Mouse (Mus musculus): ENCODE measurements at regions not wholly inside any gene's neighbourhood (a gene's known extent, or its start where the extent isn't known, plus 50 kb on each side); places are given as distances from the start of the nearest gene placed in this dataset.
"Not testable (repeated sequence)": the region's sequence is repeated elsewhere in the genome, so short reads cannot be mapped to it uniquely, and the experiment has no call there.

DNA sequence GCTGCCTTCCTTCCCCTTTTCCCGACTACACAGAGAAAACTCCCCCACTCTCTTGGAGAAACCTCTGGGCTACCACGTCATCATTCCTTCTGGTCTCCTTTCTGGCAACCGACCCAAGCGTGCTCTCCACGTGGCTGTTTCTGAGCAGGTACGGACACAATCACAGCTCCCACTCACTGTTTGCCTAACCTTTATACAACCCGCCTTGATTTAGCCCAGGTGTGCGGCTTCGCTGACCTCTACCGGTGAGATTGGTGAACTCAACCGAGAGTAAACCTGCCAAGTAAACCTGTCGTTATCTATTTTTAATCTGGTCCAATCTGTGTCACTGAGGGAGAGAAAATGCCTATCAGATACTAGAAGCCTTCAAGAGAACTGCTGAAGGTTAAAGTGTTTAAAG, 142.7 kb upstream of the Gnai1 start:
- DNase-seq, result no peak

DNA sequence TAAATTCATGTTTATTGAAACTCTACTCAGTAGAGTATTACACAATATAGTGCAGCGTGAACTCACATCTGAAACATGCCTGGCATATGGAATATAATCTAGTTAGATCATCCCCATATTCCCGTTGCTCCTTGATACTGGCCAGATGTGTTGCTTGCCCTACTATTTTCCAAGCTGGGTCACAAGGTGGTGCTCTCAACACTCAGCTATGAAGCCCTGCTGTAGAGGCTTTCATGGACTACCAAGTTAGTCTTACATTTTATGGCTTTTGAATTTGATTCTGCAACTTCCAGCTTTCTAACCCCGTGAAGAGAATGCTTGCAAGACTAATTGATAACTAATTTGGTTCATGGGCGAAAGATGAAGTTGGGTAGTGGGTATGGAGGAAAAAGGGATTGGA, 134.2 kb upstream of the Gnai1 start:
- DNase-seq, result no peak

DNA sequence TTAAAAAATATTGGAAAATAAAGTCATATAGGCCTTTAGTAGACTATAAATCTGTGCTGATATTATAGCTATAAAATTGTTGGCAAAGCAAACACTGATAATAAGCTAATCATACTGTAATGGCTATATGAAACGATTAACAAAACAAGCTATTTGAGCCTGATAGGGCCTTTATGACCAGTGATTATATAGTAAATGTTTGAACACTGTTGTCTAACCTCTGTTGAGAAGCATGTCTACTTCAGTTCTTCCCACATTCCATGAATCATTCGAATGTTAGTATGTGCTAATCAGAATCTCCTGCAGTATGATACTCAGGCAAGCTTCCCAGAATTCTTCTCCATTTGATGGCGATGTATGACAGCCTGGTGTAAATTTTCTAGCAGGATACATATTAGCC, 129.6 kb upstream of the Gnai1 start:
- no peak for DNase-seq

DNA sequence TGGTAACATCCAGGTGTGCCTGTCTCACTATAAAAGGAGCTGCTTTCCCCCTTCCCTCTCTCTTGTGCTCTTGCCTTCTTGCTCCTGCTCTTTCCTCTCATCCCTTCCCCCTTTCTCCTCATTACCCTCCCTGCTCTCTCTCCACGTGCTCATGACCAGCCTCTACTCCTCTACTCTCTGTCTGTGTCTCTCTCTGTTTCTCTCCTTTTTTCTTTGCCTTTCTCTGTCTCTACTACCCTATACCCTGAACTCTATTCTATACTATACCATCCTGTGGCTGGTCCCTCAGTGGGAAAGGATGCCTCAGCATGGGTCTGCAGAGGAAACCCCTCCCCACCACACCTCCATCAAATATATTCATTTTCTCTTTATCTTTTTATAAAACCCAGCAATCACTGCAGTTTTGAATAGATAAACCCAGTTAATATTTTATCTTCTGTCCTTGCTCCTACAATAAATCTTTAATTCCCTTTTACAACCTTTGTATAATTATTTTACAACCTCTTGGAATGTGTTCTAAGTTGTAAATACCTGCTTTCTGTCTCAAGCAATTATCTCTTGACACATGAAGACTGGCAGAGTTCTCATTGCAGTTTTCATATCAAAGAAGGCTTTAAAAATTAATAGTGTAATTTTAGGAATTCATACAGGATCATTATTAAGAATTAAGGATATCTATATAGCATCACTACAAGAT, 127.1 kb upstream of the Gnai1 start:
- no peak for DNase-seq

DNA sequence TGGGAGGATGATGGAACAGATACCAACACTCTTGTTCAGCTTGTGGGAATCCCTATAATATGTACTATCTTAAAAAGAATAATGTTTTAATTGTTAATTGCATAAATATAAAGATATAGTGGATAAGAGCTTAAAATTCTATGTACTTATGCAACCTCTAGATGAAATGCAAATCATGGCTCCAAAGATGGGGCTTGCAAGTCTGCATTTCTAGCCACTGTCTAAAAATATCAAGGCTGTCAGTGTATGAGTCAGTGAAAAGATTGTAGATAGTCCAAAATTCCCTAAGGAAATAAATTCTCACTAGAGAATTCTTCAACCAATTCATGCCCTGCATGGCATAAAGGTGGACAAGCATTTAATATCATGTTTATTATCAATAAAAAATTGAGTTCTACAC, 124.2 kb upstream of the Gnai1 start:
- no peak for DNase-seq

DNA sequence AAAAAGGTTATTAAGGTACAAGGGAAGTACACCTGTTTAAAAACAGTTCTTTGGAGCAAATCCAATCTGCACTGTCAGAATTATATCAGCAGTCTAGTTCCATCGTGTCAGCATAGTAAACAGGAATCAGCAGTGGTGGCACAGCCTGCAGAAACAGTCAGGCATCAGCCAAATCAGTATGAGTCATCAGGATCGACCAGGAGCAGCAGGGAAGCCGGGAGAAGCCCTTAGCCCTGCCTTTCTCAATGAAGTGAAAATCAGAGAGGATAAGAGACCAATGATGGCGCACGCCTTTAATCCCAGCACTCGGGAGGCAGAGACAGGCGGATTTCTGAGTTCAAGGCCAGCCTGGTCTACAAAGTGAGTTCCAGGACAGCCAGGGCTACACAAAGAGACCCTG, 118.3 kb upstream of the Gnai1 start:
- no peak for DNase-seq

DNA sequence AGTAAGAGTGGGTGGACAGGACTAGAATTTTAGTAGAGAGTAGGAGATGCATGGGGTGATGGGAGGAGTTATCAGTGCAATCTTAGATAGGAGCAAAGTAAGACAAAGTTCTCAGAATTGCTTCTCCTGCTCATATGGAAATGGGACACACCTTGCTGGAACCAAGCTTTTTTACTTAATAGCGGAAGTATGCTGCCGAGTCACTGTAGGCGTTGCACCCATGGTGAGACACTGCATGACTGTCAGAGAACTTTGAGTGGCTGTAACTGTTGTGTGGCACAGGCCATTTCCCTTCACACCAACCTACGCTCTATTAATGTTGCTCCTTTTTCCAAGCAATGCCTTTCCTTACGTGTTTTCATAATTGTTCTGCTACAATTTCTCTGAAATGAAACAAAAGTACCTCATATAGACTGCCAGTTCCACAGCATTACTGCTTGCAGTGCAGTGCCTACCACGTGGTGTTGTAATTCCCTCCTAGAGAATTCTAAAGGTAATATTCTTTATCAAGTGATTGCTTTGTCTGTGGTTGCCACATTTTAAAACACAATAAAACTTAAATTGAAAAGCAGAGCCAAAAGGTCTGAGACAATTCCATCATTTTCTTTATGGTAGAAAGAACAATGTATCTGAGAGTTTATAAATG, 117.3 kb upstream of the Gnai1 start:
- DNase-seq, result no peak

DNA sequence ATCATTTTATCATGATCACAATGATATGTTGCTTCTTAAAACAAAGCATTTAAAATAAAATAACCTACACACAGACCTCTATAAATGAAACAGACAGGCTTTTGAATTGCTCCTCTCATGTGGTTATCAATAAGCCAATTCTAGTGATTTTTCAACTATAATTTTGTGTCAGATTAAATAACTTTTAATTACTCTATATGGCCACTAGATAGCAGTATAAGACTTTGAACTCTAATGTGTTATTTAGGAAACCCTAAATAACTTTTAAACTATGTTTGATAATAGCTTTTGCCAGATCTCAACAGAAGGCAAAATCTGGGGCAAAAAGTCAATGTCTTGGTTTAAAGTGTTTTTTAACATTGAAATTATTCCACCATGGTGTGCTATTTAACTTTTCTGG, 112.0 kb upstream of the Gnai1 start:
- DNase-seq, result no peak

DNA sequence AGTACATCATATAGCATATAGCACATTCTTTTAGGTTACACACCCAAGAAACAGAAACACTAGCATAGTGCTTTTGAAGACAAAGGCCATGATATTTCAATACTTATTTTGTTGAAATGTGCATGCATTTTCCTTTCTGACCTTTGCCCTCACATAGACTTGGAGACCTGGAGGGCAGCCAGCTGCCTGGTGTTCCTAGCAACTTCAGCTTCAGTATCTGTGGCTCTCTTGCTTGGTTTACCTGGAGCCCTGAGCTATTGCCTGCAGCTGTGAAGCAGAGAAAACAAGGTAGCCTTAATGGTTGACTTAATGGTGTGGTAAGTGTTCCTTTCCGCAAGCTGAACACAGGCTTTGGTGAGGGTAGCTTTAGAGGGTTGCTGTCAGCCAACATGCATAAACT, 97.6 kb upstream of the Gnai1 start:
- no peak for DNase-seq

DNA sequence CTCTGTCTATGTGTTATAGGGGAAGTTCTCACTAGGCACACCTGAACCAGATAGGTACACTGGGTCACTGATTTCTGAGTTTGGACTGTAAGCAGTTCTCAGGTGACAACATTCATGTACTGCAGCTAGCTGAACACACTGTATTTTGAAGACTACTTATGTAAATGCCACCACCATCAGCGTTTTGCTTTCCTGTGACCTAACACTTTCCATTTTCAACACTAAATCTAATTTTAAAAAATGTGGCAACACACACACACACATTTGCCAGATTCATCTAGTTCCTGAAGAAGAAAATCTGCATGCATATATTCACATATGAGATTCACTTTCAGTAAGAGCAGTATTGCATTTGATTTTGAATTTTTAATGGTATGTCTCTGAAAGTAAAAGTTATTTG, 96.0 kb upstream of the Gnai1 start:
- no peak for DNase-seq

DNA sequence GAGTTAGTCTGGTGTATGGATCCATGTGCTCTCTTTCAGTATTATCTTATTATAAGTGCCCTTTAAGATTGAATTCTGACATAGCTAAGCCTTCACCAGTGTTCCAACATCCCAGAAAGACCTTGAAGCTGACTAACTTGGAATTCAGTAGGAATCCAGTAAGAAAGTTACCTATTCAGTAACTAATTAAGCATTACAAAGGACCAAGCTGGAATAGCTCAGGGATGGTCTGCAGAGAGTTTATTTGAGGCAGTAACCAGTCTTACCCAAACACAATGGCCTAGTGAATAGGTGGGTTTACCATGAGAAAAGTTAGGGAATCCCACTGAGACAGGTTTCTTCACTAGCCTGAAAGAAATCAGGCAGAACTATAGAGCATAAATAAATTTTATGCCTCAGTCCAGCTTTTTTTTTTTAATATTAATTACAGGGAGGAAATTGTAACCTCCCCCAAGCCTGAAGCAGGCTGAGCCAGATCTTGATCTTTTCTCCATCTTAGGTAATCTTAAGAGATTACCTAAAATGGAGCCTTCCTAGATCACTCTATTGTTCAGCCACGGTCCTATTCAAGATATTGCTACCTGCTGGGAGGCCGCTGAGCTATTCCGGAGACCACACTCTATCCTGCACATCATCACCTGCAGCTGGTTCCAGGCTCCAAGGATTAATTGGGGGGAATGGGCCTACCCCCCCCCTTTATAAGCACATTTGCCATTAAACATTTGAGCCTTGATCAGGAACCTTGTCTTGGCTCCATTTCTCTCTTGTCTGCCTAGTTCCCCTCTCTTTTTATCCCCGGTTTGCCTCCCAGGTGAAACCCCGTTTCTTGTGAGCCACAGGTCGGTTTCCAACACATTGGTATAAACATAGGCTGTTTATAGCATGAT, 93.0 kb upstream of the Gnai1 start:
- DNase-seq, result not testable (repeated sequence)

DNA sequence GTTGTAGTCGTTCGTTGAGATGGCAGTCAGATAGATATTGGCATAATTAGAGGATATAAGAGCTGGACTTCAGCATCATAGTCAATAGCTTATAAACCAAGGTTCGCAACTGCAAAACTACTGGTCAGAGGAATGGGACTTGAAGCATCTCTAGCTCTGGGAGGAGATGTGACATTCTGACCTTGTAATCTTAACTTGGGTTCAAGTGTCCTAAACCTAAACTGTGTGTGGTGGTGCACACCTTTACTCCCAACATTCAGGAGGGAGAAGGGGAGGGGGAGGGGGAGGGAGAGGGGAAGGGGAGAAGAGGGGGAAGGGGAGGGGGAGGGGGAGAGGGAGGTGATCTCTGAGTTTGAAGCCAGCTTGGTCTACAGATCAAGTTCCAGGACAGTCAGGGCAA, 89.1 kb upstream of the Gnai1 start:
- no peak for DNase-seq

DNA sequence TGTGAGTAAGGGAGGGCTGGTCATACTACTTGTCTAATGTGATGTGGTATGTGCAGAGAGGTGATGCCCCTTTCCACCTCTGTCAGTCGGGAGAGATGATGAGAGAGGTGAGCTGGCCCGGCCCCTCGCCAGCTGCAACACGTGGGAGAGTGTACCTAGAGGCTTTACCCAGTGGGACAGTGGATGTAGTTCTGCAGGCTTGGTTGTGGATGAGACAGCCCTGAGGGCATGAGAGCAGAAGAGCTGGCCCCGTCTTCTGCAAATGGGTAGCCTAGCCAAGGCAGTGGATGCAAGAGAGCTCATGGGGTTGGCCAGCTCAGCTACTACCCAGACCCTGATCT, 88.1 kb upstream of the Gnai1 start:
- no peak for DNase-seq

DNA sequence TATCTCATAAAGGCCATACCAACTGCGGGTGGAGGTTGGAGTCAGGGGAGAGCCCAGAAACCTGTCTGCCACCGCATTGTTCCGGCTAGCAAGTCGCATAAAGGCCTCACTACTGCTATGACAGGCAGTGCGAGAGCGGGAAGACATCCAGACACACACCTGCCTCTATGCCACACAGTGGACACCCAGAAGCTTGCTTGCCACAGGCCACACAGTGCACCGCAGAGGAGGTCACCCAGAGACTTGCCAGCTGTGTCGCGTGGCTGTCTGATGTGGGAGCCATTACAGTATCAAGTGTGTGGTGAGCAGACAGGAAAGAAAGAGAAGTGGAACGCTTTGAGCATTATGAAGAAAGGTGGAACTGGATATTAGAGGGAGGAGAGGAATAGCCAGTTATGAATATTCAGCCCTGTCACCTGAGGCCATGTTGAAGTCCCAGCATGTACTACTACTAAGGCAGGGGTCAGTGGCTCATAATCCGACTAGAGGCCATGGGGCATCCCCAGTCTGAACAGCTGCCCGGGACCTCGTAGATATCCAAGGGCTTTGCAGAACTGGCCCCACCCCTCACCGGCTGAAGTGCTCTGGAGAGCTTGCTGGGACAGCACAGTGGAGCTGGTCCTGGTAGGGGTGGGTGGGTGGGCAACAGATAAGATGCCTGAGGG, 87.6 kb upstream of the Gnai1 start:
- no peak for DNase-seq

DNA sequence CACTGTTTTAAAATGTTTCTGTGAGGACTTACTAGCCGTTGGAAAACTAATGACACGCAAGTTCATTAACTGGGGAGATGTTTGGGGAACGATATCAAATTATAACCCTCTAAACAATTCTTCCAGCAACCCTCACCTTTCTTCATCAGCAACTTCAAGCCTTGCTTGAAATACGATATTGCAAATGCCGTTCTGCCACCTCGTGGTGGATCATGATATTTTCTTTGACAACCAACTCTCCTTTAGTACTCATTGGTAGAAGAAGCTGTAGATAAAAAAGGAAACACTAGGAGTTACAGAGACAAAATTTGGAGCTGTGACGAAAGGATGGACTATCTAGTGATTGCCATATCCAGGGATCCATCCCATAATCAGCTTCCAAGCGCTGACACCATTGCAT, 85.8 kb upstream of the Gnai1 start:
- DNase-seq, result peak; percentile 27

DNA sequence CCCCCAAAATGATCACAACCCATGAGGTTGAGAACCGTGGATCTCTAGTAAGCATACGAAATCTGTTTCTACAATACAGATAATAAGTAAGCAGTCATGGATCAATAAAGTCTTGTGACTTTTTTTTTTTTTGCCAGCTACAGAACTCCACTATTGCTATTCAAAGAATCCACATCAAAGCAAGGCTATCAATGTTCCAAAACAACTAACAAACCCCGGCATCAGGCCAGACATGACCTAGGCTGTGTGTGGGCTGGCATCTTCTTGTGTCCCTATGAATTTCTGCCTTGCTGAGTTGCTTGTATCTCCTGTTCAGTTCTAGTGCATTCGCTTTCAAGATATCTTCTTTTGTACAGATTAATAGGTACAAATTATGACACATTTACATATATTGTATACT, 79.8 kb upstream of the Gnai1 start:
- DNase-seq, result no peak

DNA sequence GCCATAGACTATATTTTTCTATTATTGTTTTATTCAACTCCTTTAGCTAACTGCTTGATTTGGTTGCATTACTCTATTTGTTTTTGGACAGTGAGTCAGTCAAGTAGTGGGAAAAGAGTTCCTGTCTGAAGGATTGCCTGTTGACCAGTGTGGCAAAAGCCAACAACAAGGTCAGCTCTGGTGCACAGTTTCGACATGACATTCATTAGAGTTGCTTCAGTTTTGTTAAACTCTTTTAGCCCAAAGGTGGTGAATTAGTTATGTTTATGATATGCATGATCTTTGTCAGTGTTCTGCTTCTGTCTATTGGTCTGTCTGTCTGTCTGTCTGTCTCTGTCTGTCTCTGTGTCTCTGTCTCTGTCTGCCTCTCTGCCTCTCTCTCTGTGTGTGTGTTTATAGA, 79.1 kb upstream of the Gnai1 start:
- no peak for DNase-seq

DNA sequence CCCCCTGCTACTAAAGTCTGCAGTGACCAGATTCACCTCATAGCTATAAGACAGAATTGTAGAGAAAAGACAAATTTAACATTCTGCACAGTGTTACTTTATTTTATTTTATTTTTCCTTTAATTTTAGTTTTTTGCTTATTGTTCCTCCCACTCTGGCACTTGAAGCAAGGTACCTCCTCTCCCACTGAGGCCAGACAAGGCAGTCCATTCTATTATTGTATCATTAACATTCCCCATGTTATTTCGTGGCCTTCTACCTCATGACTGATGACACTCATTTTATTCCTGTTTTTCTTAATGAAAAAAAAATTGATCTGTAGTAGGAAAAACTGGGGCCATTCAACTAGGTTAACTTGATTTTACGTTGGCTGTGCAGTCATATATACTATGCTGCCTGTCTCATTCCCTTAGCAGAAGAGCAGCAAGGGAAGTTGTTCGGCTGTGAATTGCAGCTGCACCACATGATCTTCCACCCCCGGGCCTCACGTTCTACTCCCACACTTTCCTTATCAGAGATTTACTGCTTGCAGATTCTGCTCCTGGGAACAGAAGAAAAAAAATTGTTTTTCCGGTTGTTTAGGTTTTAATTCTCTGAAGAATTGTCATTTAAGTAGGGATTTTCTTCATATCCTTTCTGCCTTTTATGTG, 76.1 kb upstream of the Gnai1 start:
- no peak for DNase-seq

DNA sequence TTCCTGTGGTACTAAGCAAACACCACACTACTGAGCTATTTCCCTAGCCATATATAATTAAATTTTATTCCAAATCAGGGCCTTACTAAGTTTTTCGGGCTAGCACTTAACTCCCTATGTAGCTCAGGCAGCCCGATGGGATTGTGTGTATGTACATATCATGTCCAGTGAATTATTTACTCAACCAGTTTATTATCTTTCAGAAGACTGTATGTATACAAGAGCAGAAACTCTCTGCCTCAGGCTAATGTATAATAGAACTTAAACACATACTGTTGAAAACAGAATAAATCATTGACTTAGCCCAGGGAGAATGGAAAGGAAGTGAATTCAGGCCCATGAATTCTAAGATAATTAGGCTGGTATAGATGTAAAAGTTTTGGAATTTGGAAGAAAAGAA, 74.1 kb upstream of the Gnai1 start:
- DNase-seq, result no peak

DNA sequence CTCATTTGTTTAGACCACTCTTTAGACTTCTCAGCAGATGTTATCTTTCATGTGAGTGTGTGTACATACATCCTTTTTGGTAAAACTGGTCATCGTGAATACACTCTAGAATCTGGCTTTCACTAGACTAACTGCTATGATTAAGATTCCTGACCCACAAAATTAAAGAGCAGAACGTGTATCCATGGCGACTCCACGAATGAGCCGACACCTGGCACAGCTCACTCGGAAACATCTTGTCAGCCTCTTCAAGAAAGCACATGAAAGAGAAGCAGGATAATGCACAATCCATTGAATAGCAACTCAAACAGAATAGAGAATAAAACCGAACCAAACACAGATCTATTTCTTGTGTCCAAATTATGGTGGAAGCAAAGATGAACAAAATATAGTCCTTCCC, 73.1 kb upstream of the Gnai1 start:
- no peak for DNase-seq

DNA sequence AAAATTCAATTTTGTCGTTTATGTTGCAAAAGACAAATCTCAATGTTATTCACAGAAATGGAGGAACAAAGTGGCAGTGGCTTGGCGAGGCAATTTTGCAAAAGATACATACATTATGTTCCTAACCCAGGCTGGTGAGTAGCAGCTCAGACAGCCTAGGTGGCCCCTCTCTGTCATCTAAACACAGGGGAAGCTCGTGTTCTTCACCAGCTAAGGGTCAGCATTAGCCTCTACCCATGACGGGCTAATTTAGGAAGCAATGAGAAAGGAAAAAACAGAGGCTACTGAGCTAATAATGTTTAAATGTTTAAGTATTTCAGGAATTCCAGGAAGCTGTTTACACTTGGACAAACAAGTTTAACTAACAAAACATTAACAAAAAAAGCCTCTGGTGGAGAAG, 64.9 kb upstream of the Gnai1 start:
- no peak for DNase-seq

DNA sequence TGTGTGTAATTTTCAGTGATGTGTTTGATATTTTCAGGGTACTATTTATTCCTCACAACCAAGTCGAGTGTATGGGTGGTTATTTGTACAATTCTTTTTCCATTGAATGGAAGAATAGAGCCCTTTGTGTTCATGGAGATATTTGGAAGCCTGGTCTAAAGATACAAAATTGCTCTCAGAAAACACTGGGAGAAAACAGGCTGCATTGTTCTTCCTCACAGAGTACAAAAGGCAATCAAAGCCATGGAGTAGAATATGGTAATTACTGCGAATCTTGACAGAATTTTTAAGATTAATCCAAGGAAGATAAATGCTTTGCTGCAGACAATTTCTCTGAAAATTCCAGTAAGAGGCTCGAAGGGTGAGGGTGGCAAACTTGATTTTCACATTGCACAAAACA, 54.7 kb upstream of the Gnai1 start:
- DNase-seq, result no peak
